Mouse (Mus musculus) liver, adult 2 months (tissue): ENCODE measurements around the gene Igf1r. TPM values are rescaled to one million over a fixed set of nuclear protein-coding genes. Genes with fewer than 3 reads are reported as not detected.

Experiments used
- DNase-seq: peaks from one replicate; pipeline ENCODE4 v3.0.0-alpha.2; 2011; ENCODE audit warnings: low read depth, low spot score; ENCODE audit errors: extremely low read depth
- H3K27ac ChIP-seq: fragments of 200-500 bp; replicated peaks from 2 replicates; pipeline ENCODE4 v1.5.1; 2012; ENCODE audit warnings: low read depth, mild to moderate bottlenecking, control low read depth, inconsistent platforms, low read length; ENCODE audit not compliant: insufficient read depth
- H3K27me3 ChIP-seq: fragments of 200-500 bp; 2 replicates; pipeline ENCODE4 v1.6.1; 2012; ENCODE audit warnings: mild to moderate bottlenecking, moderate library complexity, low read length, inconsistent platforms; ENCODE audit not compliant: control insufficient read depth, insufficient read depth
- H3K36me3 ChIP-seq: fragments of 200-500 bp; 2 replicates; pipeline ENCODE4 v1.6.1; 2012; ENCODE audit warnings: low read length, inconsistent platforms; ENCODE audit not compliant: control insufficient read depth, insufficient read depth
- H3K4me1 ChIP-seq: fragments of 200-500 bp; 2 replicates; pipeline ENCODE4 v1.6.1; 2011; ENCODE audit warnings: low read length; ENCODE audit not compliant: control insufficient read depth, insufficient read depth
- H3K4me3 ChIP-seq: fragments of 200-500 bp; 2 replicates; pipeline ENCODE4 v1.5.1; 2011; ENCODE audit warnings: low read depth, mild to moderate bottlenecking, control low read depth, low read length, moderate library complexity; ENCODE audit not compliant: insufficient read depth
- H3K79me2 ChIP-seq: fragments of 200-500 bp; 2 replicates; pipeline ENCODE4 v1.6.1; 2012; ENCODE audit warnings: inconsistent platforms, mild to moderate bottlenecking, low read length, moderate library complexity; ENCODE audit not compliant: control insufficient read depth, insufficient read depth
- H3K9ac ChIP-seq: fragments of 200-500 bp; 2 replicates; pipeline ENCODE4 v1.6.1; 2012; ENCODE audit warnings: low read depth, mild to moderate bottlenecking, control low read depth, inconsistent platforms, low read length
- CTCF ChIP-seq: fragments of 200-500 bp; IDR thresholded peaks from 2 replicates; pipeline ENCODE4 v1.5.1; 2011; ENCODE audit warnings: low read depth, low read length, control low read depth
- POLR2A ChIP-seq: fragments of 200-500 bp; IDR thresholded peaks from 2 replicates; pipeline ENCODE4 v1.6.1; 2011; ENCODE audit warnings: low read length, control low read depth; ENCODE audit not compliant: insufficient read depth; ENCODE audit errors: extremely low read depth
- WGBS: fragments of 180-500 bp; shearing (Covaris S2); methylation state at CpG from one replicate; pipeline ENCODE4 v1.1.7; 2018; 5-methylcytosine and 5-hydroxymethylcytosine counted together
- polyA plus RNA-seq: library from polyadenylated mRNA; depleted of rRNA; stranded (reverse); fragments of >200 nt; gene quantifications from 2 replicates; pipeline ENCODE4 v1.2.3, GENCODE M21; 2012
- total RNA-seq: library from RNA; depleted of rRNA; stranded (reverse); fragments of >200 nt; gene quantifications from 2 replicates; pipeline ENCODE4 v1.2.3, GENCODE M21; 2014

The Igf1r gene
- total and polyA plus RNA-seq, 2 experiments, result 0.50 to 1.2 TPM

DNA sequence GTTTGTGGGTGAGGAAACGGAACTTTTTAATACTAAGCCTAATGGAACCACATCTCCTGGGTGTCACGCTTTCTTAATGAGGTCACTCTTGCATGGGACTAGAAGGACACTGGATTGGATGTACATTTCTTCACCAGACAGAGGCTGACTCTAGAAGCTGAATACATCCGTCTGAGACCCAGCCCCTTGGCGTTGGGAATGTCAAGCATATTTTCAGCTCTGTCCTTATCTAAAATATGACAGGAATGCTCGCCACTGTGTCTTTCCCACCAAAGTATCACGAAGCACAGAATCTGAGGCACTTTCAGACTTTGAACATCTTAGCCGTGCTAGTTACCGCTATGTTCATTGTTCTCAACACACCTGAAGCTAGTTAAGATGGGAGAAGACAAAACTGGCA lies 35.7 kb upstream of the Igf1r start:
- H3K27ac ChIP-seq, result no peak overlapping the region
- no peaks in the 10 kb centered on the region for H3K4me1 ChIP-seq
- no peak for DNase-seq
- no peaks in the 10 kb centered on the region for H3K79me2 ChIP-seq
- no peak overlapping the region for H3K9ac ChIP-seq
- no peaks in the 10 kb centered on the region for H3K36me3 ChIP-seq
- H3K4me3 ChIP-seq, result no peak overlapping the region
- no peak for TF ChIP-seq POLR2A
- no peak for TF ChIP-seq CTCF
- WGBS, result 54% methylated on average over 8 of the region's 8 CpGs
- H3K27me3 ChIP-seq, result no peaks in the 10 kb centered on the region; the same call in 1 of the 2 replicates

DNA sequence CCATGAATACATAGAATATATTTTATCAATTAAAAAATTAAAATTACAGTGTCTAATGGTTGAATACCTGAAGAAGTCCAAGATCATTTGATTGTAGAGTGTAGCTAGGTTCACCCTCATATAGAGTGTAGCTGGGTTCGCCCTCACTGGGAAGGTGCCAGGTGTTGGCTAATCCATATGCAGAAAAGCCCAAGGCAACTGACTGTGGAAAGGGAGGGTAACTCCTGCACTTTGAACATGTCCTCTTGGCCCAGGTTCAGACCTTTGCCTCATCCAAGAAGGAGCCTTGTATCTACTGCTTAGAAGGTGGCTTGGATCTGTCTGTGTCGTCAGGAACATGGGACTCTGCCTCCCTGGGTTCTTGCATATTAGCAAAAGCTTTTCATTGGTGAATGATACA lies 34.9 kb upstream of the Igf1r start:
- Histone ChIP-seq H3K27ac (no peak overlapping the region), H3K4me3 (no peak overlapping the region), H3K79me2 (no peaks in the 10 kb centered on the region), H3K36me3 (no peaks in the 10 kb centered on the region), H3K27me3 (no peaks in the 10 kb centered on the region; the same call in 1 of the 2 replicates), H3K4me1 (no peaks in the 10 kb centered on the region), H3K9ac (no peak overlapping the region)
- no peak for DNase-seq
- no peak for TF ChIP-seq POLR2A
- no peak for TF ChIP-seq CTCF
- WGBS, result 81% methylated on average over 2 of the region's 2 CpGs

DNA sequence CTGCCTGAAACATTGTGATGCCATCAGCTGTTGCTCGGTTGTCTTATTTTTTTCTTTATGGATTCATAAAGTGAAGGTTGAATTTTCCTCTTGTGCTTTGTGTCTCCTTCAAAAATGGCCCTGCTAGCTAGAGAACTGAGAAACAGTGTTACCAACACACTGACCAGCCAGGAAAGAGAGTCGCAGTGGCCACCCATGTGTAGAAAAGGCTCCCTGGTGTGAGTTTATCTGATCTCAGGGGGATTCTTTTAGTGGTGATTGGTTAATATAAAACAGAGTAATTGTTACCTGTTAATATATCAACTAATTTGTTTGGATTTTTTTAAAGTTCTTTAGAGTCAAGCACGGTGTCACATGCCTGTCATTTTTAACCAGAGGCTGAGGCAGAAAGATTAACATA lies 33.2 kb upstream of the Igf1r start:
- H3K79me2 ChIP-seq, result no peaks in the 10 kb centered on the region
- 47% methylated on average over 3 of the region's 3 CpGs for WGBS
- H3K4me1 ChIP-seq, result no peaks in the 10 kb centered on the region
- no peak overlapping the region for H3K9ac ChIP-seq
- TF ChIP-seq CTCF (no peak), POLR2A (no peak)
- H3K4me3 ChIP-seq, result no peak overlapping the region
- H3K36me3 ChIP-seq, result no peaks in the 10 kb centered on the region
- DNase-seq, result no peak
- no peaks in the 10 kb centered on the region; the same call in 1 of the 2 replicates for H3K27me3 ChIP-seq
- H3K27ac ChIP-seq, result no peak overlapping the region

DNA sequence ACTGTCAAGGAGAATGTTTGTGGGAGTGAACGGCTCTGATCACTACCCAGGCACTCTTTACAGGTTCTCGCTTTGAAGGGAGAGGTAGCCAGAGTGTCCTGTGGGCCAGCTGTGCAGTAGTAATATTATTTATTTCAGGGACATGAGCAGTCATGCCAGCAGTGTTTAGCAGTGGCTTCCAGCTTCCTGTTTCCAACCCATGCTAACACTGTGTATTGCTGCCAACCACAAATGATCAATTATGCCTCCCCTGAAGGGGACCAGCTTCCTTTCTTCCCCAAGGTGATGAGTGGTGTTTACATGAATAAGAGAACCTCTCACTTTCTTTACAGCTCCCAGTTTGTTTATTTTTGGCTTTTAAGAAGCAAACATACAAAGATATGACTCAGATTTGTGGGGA lies 28.4 kb upstream of the Igf1r start:
- no peak overlapping the region for H3K9ac ChIP-seq
- DNase-seq, result no peak
- no peaks in the 10 kb centered on the region for H3K79me2 ChIP-seq
- no peaks in the 10 kb centered on the region for H3K36me3 ChIP-seq
- H3K27ac ChIP-seq, result no peak overlapping the region
- peaks cover 5% of the 10 kb centered on the region; the same call in 1 of the 2 replicates for H3K27me3 ChIP-seq
- TF ChIP-seq POLR2A (no peak), CTCF (no peak)
- WGBS, result 48% methylated on average over 2 of the region's 2 CpGs
- H3K4me3 ChIP-seq, result no peak overlapping the region
- no peaks in the 10 kb centered on the region for H3K4me1 ChIP-seq

DNA sequence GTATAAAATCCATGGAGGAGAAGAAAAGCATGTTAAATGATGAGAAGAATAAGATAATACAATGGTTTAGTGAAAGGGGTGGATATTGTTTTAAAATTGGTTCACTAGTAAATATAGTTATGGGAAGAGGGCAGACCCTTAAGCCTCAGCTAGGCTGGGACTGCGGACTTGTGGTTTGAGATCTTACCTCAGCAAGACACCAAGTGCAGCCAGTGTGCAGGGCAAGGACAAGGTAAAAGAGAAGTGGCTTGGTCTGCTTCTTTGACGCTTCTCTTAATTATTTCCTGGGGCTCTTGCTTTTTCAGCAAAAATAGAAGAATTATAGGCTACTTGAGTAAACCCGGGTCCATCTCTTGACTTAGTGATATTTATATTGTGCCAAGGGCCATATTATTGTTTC lies 22.5 kb upstream of the Igf1r start:
- no peak for DNase-seq
- Histone ChIP-seq H3K4me3 (no peak overlapping the region), H3K4me1 (no peaks in the 10 kb centered on the region), H3K9ac (no peak overlapping the region), H3K36me3 (no peaks in the 10 kb centered on the region), H3K79me2 (no peaks in the 10 kb centered on the region), H3K27ac (no peak overlapping the region), H3K27me3 (peaks cover 7% of the 10 kb centered on the region; the same call in 1 of the 2 replicates)
- WGBS, result 83% methylated on average over 3 of the region's 3 CpGs
- no peak for TF ChIP-seq CTCF

DNA sequence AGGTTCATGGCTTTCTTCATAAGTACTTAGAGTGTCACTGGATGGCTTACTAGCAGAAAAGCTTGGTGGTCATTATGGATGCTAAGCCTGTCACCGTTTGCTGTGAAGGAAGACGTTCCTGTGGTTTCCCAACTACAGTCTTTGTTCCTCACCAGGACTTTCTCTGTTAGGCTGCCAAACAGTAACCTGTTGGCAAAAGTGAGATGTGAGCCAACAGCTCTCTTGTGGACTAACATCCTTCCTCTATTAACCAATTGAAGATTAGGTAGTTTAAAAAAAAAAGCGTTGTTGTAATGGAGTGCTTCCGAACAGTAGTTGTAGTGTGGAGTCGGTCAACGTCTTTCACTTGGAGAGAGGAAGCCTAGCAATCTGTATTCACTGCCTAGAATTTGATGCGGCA lies 15.8 kb upstream of the Igf1r start:
- H3K9ac ChIP-seq, result no peak overlapping the region
- H3K27me3 ChIP-seq, result peaks cover 3% of the 10 kb centered on the region; the same call in 1 of the 2 replicates
- H3K27ac ChIP-seq, result no peak overlapping the region
- H3K79me2 ChIP-seq, result no peaks in the 10 kb centered on the region
- WGBS, result 79% methylated on average over 7 of the region's 7 CpGs
- H3K4me1 ChIP-seq, result no peaks in the 10 kb centered on the region
- TF ChIP-seq CTCF, result no peak
- no peak for TF ChIP-seq POLR2A
- DNase-seq, result no peak
- no peak overlapping the region for H3K4me3 ChIP-seq
- H3K36me3 ChIP-seq, result no peaks in the 10 kb centered on the region
